Mouse (Mus musculus) cortical plate, adult 2 months (tissue): Measurements from ENCODE around the gene D930048N14Rik.

Source experiments
- CTCF ChIP-seq: fragments of 200-500 bp; IDR thresholded peaks from 2 replicates; pipeline ENCODE4 v1.5.1; 2011; ENCODE audit warnings: mild to moderate bottlenecking, control low read depth, low read length; ENCODE audit not compliant: insufficient read depth; ENCODE audit errors: extremely low read depth
- POLR2A ChIP-seq: fragments of 200-500 bp; IDR thresholded peaks from 2 replicates; pipeline ENCODE4 v1.6.1; 2011; ENCODE audit warnings: mild to moderate bottlenecking, low read length, control low read depth; ENCODE audit not compliant: insufficient read depth; ENCODE audit errors: extremely low read depth

DNA sequence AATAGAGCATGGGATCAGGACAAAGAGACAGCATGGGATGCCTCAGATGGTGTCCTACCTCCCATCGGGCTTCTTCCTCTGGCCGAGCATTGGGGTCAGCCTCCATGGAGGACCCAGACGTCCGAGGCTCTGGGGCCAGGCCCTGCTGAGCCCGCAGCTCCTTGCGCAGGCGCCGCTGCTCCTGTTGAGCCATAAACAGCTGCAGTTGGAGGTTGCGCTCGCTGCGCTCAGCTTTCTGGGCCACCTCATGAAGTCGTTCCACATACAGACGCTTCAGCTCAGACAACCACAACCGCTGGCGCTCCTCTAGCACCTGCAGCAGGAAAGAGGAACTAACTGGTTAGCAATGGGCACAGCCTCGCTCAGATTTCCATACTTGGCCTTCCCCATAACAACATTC, 6.5 kb upstream of the D930048N14Rik start:
- no peak for TF ChIP-seq POLR2A
- no peak for TF ChIP-seq CTCF
